In genomic region chr8:109799245-109799644, GRCm38 (mm10) we compare ENCODE assay signal across 23 mouse cellular contexts. TPM values are rescaled to one million over a fixed set of nuclear protein-coding genes. Genes with fewer than 3 reads are reported as not detected.
DNase-seq lines count a peak whose midpoint lies in the region; ATAC-seq and TF ChIP-seq lines count a peak whose summit lies in the region.
"Had no signal": no experiment of that assay in that cellular context is flagged by ENCODE, and none has a peak within 500 bp of the region (broad histone marks: within the 10 kb centered on the region; RNA-seq: fewer than 3 reads in every experiment).

No protein-coding gene starts in this region.

- H3K4me3 ChIP-seq in gastrocnemius, adult 2 months: no peak overlapping the region
- no peak overlapping the region for H3K4me3 ChIP-seq in heart, embryonic 16.5 days (ENCODE audit: low read length)
- H3K4me3 ChIP-seq in intestine, embryonic 15.5 days (replicated peaks): no peak overlapping the region
- H3K4me3 ChIP-seq: embryonic facial prominence, embryonic 12.5 days; heart, adult 2 months; hindbrain, embryonic 15.5 days had no signal

- H3K4me1 ChIP-seq in heart, embryonic 16.5 days (ENCODE audit: control insufficient read depth, insufficient read depth, low read length): peaks cover 12% of the 10 kb centered on the region
- peaks cover 2% of the 10 kb centered on the region; the same call in 1 of the 2 replicates for H3K4me1 ChIP-seq in intestine, embryonic 15.5 days (replicated peaks)
- H3K4me1 ChIP-seq: embryonic facial prominence, embryonic 12.5 days; hindbrain, embryonic 15.5 days had no signal

- no peak for DNase-seq in gastrocnemius, adult 2 months
- no peak for DNase-seq in gastrocnemius, postnatal 36 days
- DNase-seq in heart, postnatal 4 days: no peak
- DNase-seq in left cerebral cortex, adult 11 months (ENCODE audit: low spot score): no peak
- no peak for DNase-seq in cerebellum, adult 11 months
- DNase-seq: adrenal gland, adult 8-10 months; adrenal gland, postnatal 36 days; B cell, adult 2 months; cerebellum, adult 11-12 months; cerebellum, adult 9-10 months; cerebellum, postnatal 25 days; gastrocnemius, postnatal 14 days; heart, adult 2 months; heart, postnatal 10 days; kidney, adult 18-20 months had no signal

- peaks cover 6% of the 10 kb centered on the region for H3K36me3 ChIP-seq in heart, embryonic 16.5 days (ENCODE audit: control insufficient read depth, insufficient read depth)
- no peaks in the 10 kb centered on the region for H3K36me3 ChIP-seq in intestine, embryonic 15.5 days

- no peak for TF ChIP-seq CTCF in gastrocnemius, adult 2 months (IDR thresholded peaks at IDR 0.05)

- no peak overlapping the region for H3K9ac ChIP-seq in heart, embryonic 16.5 days (ENCODE audit: low read length)
- no peak overlapping the region for H3K9ac ChIP-seq in intestine, embryonic 15.5 days
- H3K9ac ChIP-seq: embryonic facial prominence, embryonic 12.5 days; hindbrain, embryonic 15.5 days had no signal

- H3K9me3 ChIP-seq in heart, embryonic 16.5 days (replicated peaks; ENCODE audit: control insufficient read depth, low read length): no peaks in the 10 kb centered on the region
- H3K9me3 ChIP-seq in intestine, embryonic 15.5 days: no peaks in the 10 kb centered on the region
- H3K9me3 ChIP-seq: embryonic facial prominence, embryonic 12.5 days; G1E; hindbrain, embryonic 15.5 days had no signal

- no peak for ATAC-seq in heart, embryonic 16.5 days (replicated peaks; ENCODE audit: extremely low read depth, insufficient read depth, low FRiP score)
- peak; percentile 53; the same call in 1 of the 2 replicates for ATAC-seq in intestine, embryonic 15.5 days
- ATAC-seq: CD4-positive, CD25-positive, alpha-beta regulatory T cell, adult 4 months; forebrain, embryonic 16.5 days had no signal

- H3K4me2 ChIP-seq in heart, embryonic 16.5 days (ENCODE audit: low read depth, low read length): no peak overlapping the region
- no peak overlapping the region for H3K4me2 ChIP-seq in intestine, embryonic 15.5 days (replicated peaks)
- H3K4me2 ChIP-seq: embryonic facial prominence, embryonic 12.5 days; heart, embryonic 11.5 days; hindbrain, embryonic 15.5 days had no signal

- H3K27ac ChIP-seq in gastrocnemius, adult 2 months: peak overlapping the region; percentile 69
- H3K27ac ChIP-seq in heart, embryonic 16.5 days (ENCODE audit: low read length): peak overlapping the region; percentile 30; the same call in 1 of the 2 replicates
- 0 out of 2 replicates have a peak overlapping the region, but pooled peaks have one; percentile 2 for H3K27ac ChIP-seq in intestine, embryonic 15.5 days
- H3K27ac ChIP-seq: embryonic facial prominence, embryonic 12.5 days; heart, adult 2 months; hindbrain, embryonic 15.5 days had no signal

- 48% methylated on average over 4 of the region's 4 CpGs for WGBS in heart, embryonic 16.5 days
- WGBS in intestine, embryonic 15.5 days: 42% methylated on average over 4 of the region's 4 CpGs

- H3K27me3 ChIP-seq in heart, embryonic 16.5 days (ENCODE audit: control insufficient read depth, insufficient read depth, low read length): no peaks in the 10 kb centered on the region
- no peaks in the 10 kb centered on the region for H3K27me3 ChIP-seq in intestine, embryonic 15.5 days (replicated peaks)
- H3K27me3 ChIP-seq: embryonic facial prominence, embryonic 12.5 days; hindbrain, embryonic 15.5 days had no signal

- intact Hi-C loops in gastrocnemius, adult 2 months (cut with DNase I): no loop called here
- intact Hi-C loops in gastrocnemius, postnatal 36 days (cut with DNase I): no loop called here

RNA-seq across cellular contexts. Expression of gene Ap1g1, which starts 20.9 kb away (rescaled TPM):
- 10 to 100 TPM; 39.9 to 40.0 TPM for total RNA-seq in gastrocnemius, adult 2 months (2021)
- total RNA-seq in gastrocnemius, postnatal 36 days (2021): 10 to 100 TPM; 26.7 to 31.0 TPM
- polyA plus RNA-seq in heart, embryonic 16.5 days (2015; fragmentation: Nextera tagmentation; extraction: Ambion mirVana): 26.1 and 30.0 TPM in 2 replicates
- total RNA-seq in heart, postnatal 4 days (2021): 10 to 100 TPM; 51.8 to 55.9 TPM
- 38.0 and 39.0 TPM in 2 replicates for polyA plus RNA-seq in intestine, embryonic 15.5 days (2015; fragmentation: Nextera tagmentation; extraction: Ambion mirVana)

Comparison
In these comparisons a context has a peak if more than half of its experiments do, and no peak if none do; other contexts are left out.
1. H3K27ac ChIP-seq: peak in every context shown above with its lines; median percentile 69 in gastrocnemius, adult 2 months; 30 in heart, embryonic 16.5 days; 2 in intestine, embryonic 15.5 days.